Mouse (Mus musculus): ENCODE measurements at regions not wholly inside any gene's neighbourhood (a gene's known extent, or its start where the extent isn't known, plus 50 kb on each side); places are given as distances from the start of the nearest gene placed in this dataset.
"Not testable (repeated sequence)": the region's sequence is repeated elsewhere in the genome, so short reads cannot be mapped to it uniquely, and the experiment has no call there.

GRCm38 (mm10) chr3:121584736-121585151 is 52.5 kb upstream of the Slc44a3 start:
- DNase-seq (ENCODE audit: low spot score in 2 of 2) = peak; percentile 15 to 40

GRCm38 (mm10) chr3:121584317-121584716 is 52.1 kb upstream of the Slc44a3 start:
- no peak for DNase-seq (ENCODE audit: low spot score in 2 of 2)

GRCm38 (mm10) chr3:121582711-121583110 is 50.5 kb upstream of the Slc44a3 start:
- DNase-seq (ENCODE audit: low spot score in 2 of 2) = not testable (repeated sequence)

Measured in left cerebral cortex, adult 18-20 months (tissue).